Comparison of ENCODE assay signal across 22 mouse cellular contexts in genomic region chr7:81049966-81050365, GRCm38 (mm10). TPM values are rescaled to one million over a fixed set of nuclear protein-coding genes. Genes with fewer than 3 reads are reported as not detected.
A peak's percentile ranks its signal among the peaks of the same experiment; 100 is the strongest.
DNase-seq lines count a peak whose midpoint lies in the region; ATAC-seq and TF ChIP-seq lines count a peak whose summit lies in the region.
"Had no signal": no experiment of that assay in that cellular context is flagged by ENCODE, and none has a peak within 500 bp of the region (broad histone marks: within the 10 kb centered on the region; RNA-seq: fewer than 3 reads in every experiment).

No protein-coding gene starts in this region.

- H3K79me2 ChIP-seq in heart, adult 2 months (replicated peaks; ENCODE audit: control insufficient read depth, insufficient read depth, low read length), result no peaks in the 10 kb centered on the region

- no peak overlapping the region for H3K4me2 ChIP-seq in heart, postnatal 0 days (ENCODE audit: low read depth, low read length)
- no peak overlapping the region for H3K4me2 ChIP-seq in neural tube, embryonic 11.5 days (ENCODE audit: low read depth)
- H3K4me2 ChIP-seq in neural tube, embryonic 15.5 days, result no peak overlapping the region

- H3K36me3 ChIP-seq in heart, postnatal 0 days (replicated peaks; ENCODE audit: control insufficient read depth, insufficient read depth, low read length), result peaks cover 3% of the 10 kb centered on the region; the same call in 1 of the 2 replicates
- H3K36me3 ChIP-seq in heart, adult 2 months (ENCODE audit: control insufficient read depth, insufficient read depth, low read length), result no peaks in the 10 kb centered on the region
- no peaks in the 10 kb centered on the region for H3K36me3 ChIP-seq in neural tube, embryonic 11.5 days (ENCODE audit: control insufficient read depth, insufficient read depth, low read length)
- no peaks in the 10 kb centered on the region for H3K36me3 ChIP-seq in neural tube, embryonic 15.5 days

- no peaks in the 10 kb centered on the region for H3K27me3 ChIP-seq in heart, postnatal 0 days (ENCODE audit: control insufficient read depth, insufficient read depth, low read length)
- H3K27me3 ChIP-seq in heart, adult 2 months (ENCODE audit: control insufficient read depth, insufficient read depth, low read length), result no peaks in the 10 kb centered on the region
- H3K27me3 ChIP-seq in neural tube, embryonic 11.5 days (ENCODE audit: control insufficient read depth, insufficient read depth, low read length), result no peaks in the 10 kb centered on the region
- no peaks in the 10 kb centered on the region for H3K27me3 ChIP-seq in neural tube, embryonic 15.5 days (replicated peaks)
- H3K27me3 ChIP-seq: CH12.LX, Patski had no signal

- DNase-seq in heart, postnatal 0 days (ENCODE audit: low spot score), result peak; percentile 1
- no peak for DNase-seq in heart, adult 2 months
- DNase-seq in neural tube, embryonic 11.5 days (ENCODE audit: low spot score), result peak; percentile 1
- peak; percentile 57 for DNase-seq in ovary, adult 18-20 months (ENCODE audit: low spot score)
- no peak for DNase-seq in ovary, postnatal 14 days (ENCODE audit: low spot score)
- peak; percentile 66 for DNase-seq in ovary, postnatal 36 days (ENCODE audit: low spot score)
- no peak for DNase-seq in ovary, postnatal 10 days (ENCODE audit: low spot score)
- DNase-seq: adrenal gland, adult 2 months; adrenal gland, adult 8-10 months; adrenal gland, postnatal 10 days; adrenal gland, postnatal 14 days; adrenal gland, postnatal 25 days; adrenal gland, postnatal 36 days; B cell, adult 2 months; cerebellum, adult 11 months; cerebellum, adult 11-12 months had no signal

- no peak for TF ChIP-seq CTCF in heart, postnatal 0 days (IDR thresholded peaks at IDR 0.05; ENCODE audit: low read depth)
- no peak for TF ChIP-seq CTCF in heart, adult 2 months (IDR thresholded peaks at IDR 0.05)

- no peaks in the 10 kb centered on the region for H3K4me1 ChIP-seq in heart, postnatal 0 days (ENCODE audit: control insufficient read depth, insufficient read depth)
- peaks cover 1% of the 10 kb centered on the region; the same call in 1 of the 2 replicates for H3K4me1 ChIP-seq in heart, adult 2 months (ENCODE audit: control insufficient read depth, insufficient read depth, low read length)
- H3K4me1 ChIP-seq in neural tube, embryonic 11.5 days (ENCODE audit: control insufficient read depth, insufficient read depth, low read length), result no peaks in the 10 kb centered on the region
- H3K4me1 ChIP-seq in neural tube, embryonic 15.5 days, result no peaks in the 10 kb centered on the region

- H3K4me3 ChIP-seq in heart, postnatal 0 days (ENCODE audit: low read depth, low read length), result no peak overlapping the region
- no peak overlapping the region for H3K4me3 ChIP-seq in heart, adult 2 months
- H3K4me3 ChIP-seq in neural tube, embryonic 11.5 days (ENCODE audit: low read depth, low read length), result no peak overlapping the region
- no peak overlapping the region for H3K4me3 ChIP-seq in neural tube, embryonic 15.5 days (replicated peaks)

- no peak for TF ChIP-seq EP300 in heart, postnatal 0 days (IDR thresholded peaks at IDR 0.05; ENCODE audit: low read depth)
- no peak for TF ChIP-seq EP300 in heart, adult 2 months (IDR thresholded peaks at IDR 0.05; ENCODE audit: insufficient read depth, low read depth, low read length)

- H3K9ac ChIP-seq in heart, postnatal 0 days (replicated peaks; ENCODE audit: low read depth, low read length), result no peak overlapping the region
- no peak overlapping the region for H3K9ac ChIP-seq in heart, adult 2 months (ENCODE audit: low read depth, low read length)
- no peak overlapping the region for H3K9ac ChIP-seq in neural tube, embryonic 11.5 days (ENCODE audit: low read length)
- H3K9ac ChIP-seq in neural tube, embryonic 15.5 days (replicated peaks), result no peak overlapping the region

- WGBS in heart, postnatal 0 days, result 79% methylated on average over 5 of the region's 5 CpGs
- WGBS in heart, adult 2 months, result 69% methylated on average over 5 of the region's 5 CpGs
- 77% methylated on average over 5 of the region's 5 CpGs for WGBS in neural tube, embryonic 11.5 days
- 73% methylated on average over 5 of the region's 5 CpGs for WGBS in neural tube, embryonic 15.5 days

- no peak for ATAC-seq in heart, postnatal 0 days (ENCODE audit: insufficient read depth, low read depth)
- no peak for ATAC-seq in neural tube, embryonic 11.5 days (ENCODE audit: insufficient read depth, low FRiP score, low TSS enrichment)
- no peak for ATAC-seq in neural tube, embryonic 15.5 days (ENCODE audit: low FRiP score)
- ATAC-seq: activated CD4-positive, CD25-positive, alpha-beta regulatory T cell, adult 4 months; CD4-positive, CD25-positive, alpha-beta regulatory T cell, adult 4 months; Patski had no signal

- no peak for TF ChIP-seq POLR2A in heart, adult 2 months (IDR thresholded peaks at IDR 0.05; ENCODE audit: insufficient read depth, low read depth, low read length)

- H3K9me3 ChIP-seq in heart, postnatal 0 days (replicated peaks; ENCODE audit: control insufficient read depth, low read length), result no peaks in the 10 kb centered on the region
- no peaks in the 10 kb centered on the region for H3K9me3 ChIP-seq in neural tube, embryonic 11.5 days (ENCODE audit: control insufficient read depth, low read length)
- no peaks in the 10 kb centered on the region for H3K9me3 ChIP-seq in neural tube, embryonic 15.5 days (replicated peaks)
- H3K9me3 ChIP-seq: G1E had no signal

- intact Hi-C loops in heart, adult 2 months (cut with DNase I), result loop anchor here (10.0 kb wide), 1 partner anchor 165 kb away; no protein-coding TSS in a partner anchor

- no peak overlapping the region for H3K27ac ChIP-seq in heart, postnatal 0 days (ENCODE audit: low read depth)
- no peak overlapping the region for H3K27ac ChIP-seq in heart, adult 2 months
- no peak overlapping the region for H3K27ac ChIP-seq in neural tube, embryonic 11.5 days (ENCODE audit: low read depth, low read length)
- H3K27ac ChIP-seq in neural tube, embryonic 15.5 days (replicated peaks), result no peak overlapping the region

RNA-seq across cellular contexts. Expression of gene Alpk3, which starts 7.4 kb away (rescaled TPM):
- 42.9 and 70.8 TPM in 2 replicates for total RNA-seq in heart, postnatal 0 days (2014; rRNA removed; ENCODE audit: low replicate concordance)
- polyA plus RNA-seq in heart, postnatal 0 days (2015; fragmentation: Nextera tagmentation; extraction: Ambion mirVana), result 18.3 and 19.1 TPM in 2 replicates
- 100 to 1,000 TPM; 117 to 137 TPM for total RNA-seq in heart, adult 2 months (2021)
- polyA plus RNA-seq in heart, adult 2 months (2012; rRNA removed), result 32.3 and 32.4 TPM in 2 replicates
- 0.76 and 1.1 TPM in 2 replicates for polyA plus RNA-seq in neural tube, embryonic 11.5 days (2014; fragmentation: Nextera tagmentation; extraction: Ambion mirVana)
- 0.47 and 0.49 TPM in 2 replicates for polyA plus RNA-seq in neural tube, embryonic 15.5 days (2015; fragmentation: Nextera tagmentation; extraction: Ambion mirVana)
- polyA plus RNA-seq: Patski had no signal

RNA-seq across cellular contexts. Expression of gene Zfp592, which starts 56.5 kb away (rescaled TPM):
- total RNA-seq in heart, postnatal 0 days (2014; rRNA removed; ENCODE audit: low replicate concordance), result 23.7 and 37.0 TPM in 2 replicates
- 3.9 and 4.1 TPM in 2 replicates for polyA plus RNA-seq in heart, postnatal 0 days (2015; fragmentation: Nextera tagmentation; extraction: Ambion mirVana)
- 10 to 100 TPM; 16.1 to 17.1 TPM for total RNA-seq in heart, adult 2 months (2021)
- 10.6 and 11.0 TPM in 2 replicates for polyA plus RNA-seq in heart, adult 2 months (2012; rRNA removed)
- 14.1 and 16.2 TPM in 2 replicates for polyA plus RNA-seq in neural tube, embryonic 11.5 days (2014; fragmentation: Nextera tagmentation; extraction: Ambion mirVana)
- 9.9 and 10.0 TPM in 2 replicates for polyA plus RNA-seq in neural tube, embryonic 15.5 days (2015; fragmentation: Nextera tagmentation; extraction: Ambion mirVana)

Comparison
In these comparisons a context has a peak if more than half of its experiments do, and no peak if none do; other contexts are left out.
1. DNase-seq: peak in heart, postnatal 0 days (single experiment), neural tube, embryonic 11.5 days (single experiment), ovary, adult 18-20 months (single experiment) and ovary, postnatal 36 days (single experiment); none in heart, adult 2 months (0 of 2), ovary, postnatal 14 days (single experiment) and ovary, postnatal 10 days (single experiment).